Mouse (Mus musculus) kidney, embryonic 15.5 days (tissue): ENCODE results near the gene Aunip. TPM values are rescaled to one million over a fixed set of nuclear protein-coding genes. Genes with fewer than 3 reads are reported as not detected.

Experiments used
- ATAC-seq: fragments of 200-750 bp; cut with Nextera tagmentation; replicated peaks from 2 replicates; pipeline ENCODE4 v1.8.0; 2017; ENCODE audit warnings: moderate TSS enrichment; ENCODE audit not compliant: low FRiP score
- H3K27ac ChIP-seq: fragments of 300-500 bp; sonication (generic); 2 replicates; pipeline ENCODE4 v1.5.1; 2015; ENCODE audit warnings: mild to moderate bottlenecking, inconsistent platforms
- H3K27me3 ChIP-seq: fragments of 300-500 bp; sonication (generic); 2 replicates; pipeline ENCODE4 v1.6.1; 2015; ENCODE audit warnings: inconsistent platforms
- H3K36me3 ChIP-seq: fragments of 300-500 bp; sonication (generic); 2 replicates; pipeline ENCODE4 v1.6.1; 2015; ENCODE audit warnings: inconsistent platforms
- H3K4me1 ChIP-seq: fragments of 300-500 bp; sonication (generic); 2 replicates; pipeline ENCODE4 v1.6.1; 2015; ENCODE audit warnings: inconsistent platforms
- H3K4me2 ChIP-seq: fragments of 300-500 bp; sonication (generic); 2 replicates; pipeline ENCODE4 v1.6.1; 2015; ENCODE audit warnings: moderate library complexity, mild to moderate bottlenecking, inconsistent platforms
- H3K4me3 ChIP-seq: fragments of 300-500 bp; sonication (generic); replicated peaks from 2 replicates; pipeline ENCODE4 v1.5.1; 2015; ENCODE audit warnings: mild to moderate bottlenecking, inconsistent platforms
- H3K9ac ChIP-seq: fragments of 300-500 bp; sonication (generic); 2 replicates; pipeline ENCODE4 v1.6.1; 2015; ENCODE audit warnings: mild to moderate bottlenecking, inconsistent platforms
- H3K9me3 ChIP-seq: fragments of 300-500 bp; sonication (generic); replicated peaks from 2 replicates; pipeline ENCODE4 v1.6.1; 2016; ENCODE audit warnings: inconsistent platforms
- WGBS: fragments of 180-500 bp; shearing (Covaris S2); methylation state at CpG from one replicate; pipeline ENCODE4 v1.1.7; 2015; ENCODE audit warnings: mixed read lengths; 5-methylcytosine and 5-hydroxymethylcytosine counted together
- polyA plus RNA-seq: library from polyadenylated mRNA; unstranded; fragments of >200 nt; fragmentation: Nextera tagmentation; extraction: Ambion mirVana; gene quantifications from 2 replicates; pipeline ENCODE4 v1.2.1, GENCODE M21; 2015

Aunip gene
- polyA plus RNA-seq, 1 experiment from 2014 or later, result 17.8 TPM

DNA sequence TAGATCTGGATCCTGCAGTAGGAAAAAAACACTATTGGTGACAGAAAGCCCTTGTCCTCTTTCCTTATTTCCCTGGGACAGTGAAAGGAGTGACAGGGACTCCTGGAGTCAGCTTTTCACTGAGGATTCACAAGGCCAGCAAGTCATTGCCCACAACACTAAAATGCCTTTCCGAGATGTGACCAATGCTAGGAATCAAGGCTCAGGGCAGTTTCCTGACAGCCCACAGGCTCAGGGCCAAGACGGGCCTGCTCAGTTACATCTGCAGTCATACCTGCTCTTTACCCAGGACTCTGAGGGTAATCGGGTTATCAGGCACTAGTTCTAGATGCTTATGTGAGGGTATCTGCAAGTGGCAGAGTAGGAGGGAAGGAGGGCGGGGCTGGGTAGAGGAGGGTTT lies 12.6 kb downstream of the Aunip start:
- Histone ChIP-seq H3K4me1 (no peaks in the 10 kb centered on the region), H3K27me3 (no peaks in the 10 kb centered on the region), H3K9me3 (no peaks in the 10 kb centered on the region), H3K9ac (no peak overlapping the region), H3K4me3 (no peak overlapping the region), H3K27ac (no peak overlapping the region), H3K4me2 (no peak overlapping the region), H3K36me3 (peaks cover 84% of the 10 kb centered on the region)
- 85% methylated on average over 4 of the region's 4 CpGs for WGBS
- ATAC-seq, result no peak

GRCm38 (mm10) chr4:134525806-134526205 lies 15.0 kb downstream of the Aunip start:
- Histone ChIP-seq H3K36me3 (peaks cover 99% of the 10 kb centered on the region), H3K4me1 (no peaks in the 10 kb centered on the region)

GRCm38 (mm10) chr4:134526220-134526619 lies 15.4 kb downstream of the Aunip start:
- 76% methylated on average over 5 of the region's 5 CpGs for WGBS
- H3K9me3 ChIP-seq, result no peaks in the 10 kb centered on the region
- no peak overlapping the region for H3K4me3 ChIP-seq
- H3K27ac ChIP-seq, result no peak overlapping the region
- H3K27me3 ChIP-seq, result no peaks in the 10 kb centered on the region
- H3K4me1 ChIP-seq, result no peaks in the 10 kb centered on the region
- H3K9ac ChIP-seq, result no peak overlapping the region
- H3K36me3 ChIP-seq, result peaks cover 99% of the 10 kb centered on the region
- H3K4me2 ChIP-seq, result no peak overlapping the region
- no peak for ATAC-seq

More at GRCm38 (mm10) chr4:134525806-134526205, 15.0 kb downstream of the Aunip start:
- H3K9me3 ChIP-seq, result no peaks in the 10 kb centered on the region
- H3K4me2 ChIP-seq, result no peak overlapping the region
- no peaks in the 10 kb centered on the region for H3K27me3 ChIP-seq
- 77% methylated on average over 5 of the region's 5 CpGs for WGBS
- H3K27ac ChIP-seq, result no peak overlapping the region
- H3K9ac ChIP-seq, result no peak overlapping the region
- H3K4me3 ChIP-seq, result no peak overlapping the region
- ATAC-seq, result no peak

DNA sequence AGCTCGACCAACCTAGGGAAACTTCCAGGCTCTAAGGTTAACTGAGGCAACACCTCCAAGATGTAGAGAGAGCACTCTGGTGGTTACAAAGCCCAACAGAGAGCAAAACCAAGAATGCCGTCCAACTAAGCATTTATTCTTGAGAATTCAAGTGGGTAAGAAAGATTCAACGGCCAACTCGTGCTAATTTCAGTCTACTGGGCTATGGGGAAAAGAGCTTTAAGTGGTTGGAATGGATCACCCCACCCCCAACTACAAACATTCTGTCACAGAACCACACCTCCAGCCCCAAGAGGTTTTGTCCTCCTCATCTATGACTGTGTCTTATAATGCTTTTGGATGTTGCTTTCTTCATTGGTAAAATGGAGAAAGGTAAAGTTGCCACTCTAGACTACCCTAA lies 22.1 kb downstream of the Aunip start:
- ATAC-seq, result no peak
- Histone ChIP-seq H3K36me3 (peaks cover 40% of the 10 kb centered on the region), H3K9me3 (no peaks in the 10 kb centered on the region), H3K4me3 (no peak overlapping the region), H3K4me2 (no peak overlapping the region), H3K9ac (no peak overlapping the region), H3K27ac (no peak overlapping the region), H3K4me1 (peaks cover 22% of the 10 kb centered on the region), H3K27me3 (no peaks in the 10 kb centered on the region)
- WGBS, result 85% methylated on average over 4 of the region's 4 CpGs

DNA sequence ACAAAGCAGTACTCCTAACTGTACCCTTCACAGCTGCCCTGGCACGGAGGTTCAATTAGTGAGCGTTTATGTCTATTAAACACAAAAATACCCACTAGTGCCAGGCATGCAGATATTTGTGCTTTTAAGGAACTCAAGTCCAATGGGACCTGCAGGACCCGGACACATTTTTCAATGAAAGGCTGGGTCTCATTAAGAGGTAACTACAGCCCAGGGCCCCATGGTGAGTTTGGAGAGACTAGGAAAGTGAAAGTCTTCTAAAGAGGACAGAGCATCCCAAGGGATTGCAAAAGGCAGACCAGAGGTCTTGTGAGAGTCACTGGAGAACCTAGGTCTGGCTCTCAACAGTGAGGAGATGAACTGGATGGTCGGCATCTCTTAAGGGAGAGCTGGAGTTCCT lies 22.6 kb downstream of the Aunip start:
- WGBS, result 85% methylated on average over 4 of the region's 4 CpGs
- peak overlapping the region; percentile 82 for H3K4me2 ChIP-seq
- H3K36me3 ChIP-seq, result peaks cover 40% of the 10 kb centered on the region
- H3K4me3 ChIP-seq, result peak overlapping the region; percentile 65
- no peak overlapping the region for H3K27ac ChIP-seq
- H3K4me1 ChIP-seq, result peaks cover 22% of the 10 kb centered on the region
- no peak for ATAC-seq
- H3K9ac ChIP-seq, result peak overlapping the region; percentile 70
- H3K9me3 ChIP-seq, result no peaks in the 10 kb centered on the region
- no peaks in the 10 kb centered on the region for H3K27me3 ChIP-seq

DNA sequence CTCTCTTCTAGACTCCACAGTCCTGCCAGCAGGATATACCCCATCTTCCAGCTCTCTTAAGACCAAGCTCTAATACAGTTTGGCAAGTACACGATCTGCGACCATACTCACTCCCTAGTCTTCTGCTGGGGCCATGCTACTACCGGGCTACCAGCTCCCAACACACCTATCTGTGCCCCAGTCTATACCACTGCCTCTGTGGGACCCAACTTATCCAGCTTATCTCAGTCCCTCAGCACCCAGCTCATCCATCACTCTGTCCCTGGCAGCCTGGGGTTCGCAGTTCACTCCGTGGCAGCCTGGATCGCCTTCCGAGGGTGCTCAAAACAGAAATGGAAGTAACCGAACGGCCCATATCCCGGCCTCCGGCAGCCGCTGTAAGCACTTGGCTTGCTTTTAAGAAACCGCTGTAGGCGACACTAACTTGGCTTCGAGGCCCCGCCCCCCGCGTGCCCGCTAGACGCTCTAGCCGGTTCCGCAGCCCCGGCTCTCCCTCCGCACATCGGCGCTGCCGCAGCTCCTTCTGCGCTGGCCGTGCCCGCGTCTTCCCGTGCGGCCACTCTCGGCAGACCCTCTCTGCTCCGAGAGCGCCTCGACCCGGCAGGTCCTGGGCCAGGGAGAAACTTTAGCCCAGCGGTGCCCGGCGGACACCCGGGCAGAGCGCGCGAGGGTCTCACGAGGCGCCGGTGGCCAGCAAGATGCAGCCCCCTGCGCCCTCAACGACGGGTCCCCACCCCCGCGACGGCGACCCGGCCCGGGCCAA lies 23.5 kb downstream of the Aunip start:
- peak overlapping the region; percentile 82 for H3K4me2 ChIP-seq
- H3K36me3 ChIP-seq, result peaks cover 40% of the 10 kb centered on the region
- H3K9ac ChIP-seq, result peak overlapping the region; percentile 70
- no peak; the same call in 1 of the 2 replicates for ATAC-seq
- peak overlapping the region; percentile 65 for H3K4me3 ChIP-seq
- no peaks in the 10 kb centered on the region for H3K9me3 ChIP-seq
- no peaks in the 10 kb centered on the region for H3K27me3 ChIP-seq
- under 1% methylated on average over 57 of the region's 57 CpGs for WGBS
- H3K27ac ChIP-seq, result peak overlapping the region; percentile 88
- peaks cover 22% of the 10 kb centered on the region for H3K4me1 ChIP-seq

DNA sequence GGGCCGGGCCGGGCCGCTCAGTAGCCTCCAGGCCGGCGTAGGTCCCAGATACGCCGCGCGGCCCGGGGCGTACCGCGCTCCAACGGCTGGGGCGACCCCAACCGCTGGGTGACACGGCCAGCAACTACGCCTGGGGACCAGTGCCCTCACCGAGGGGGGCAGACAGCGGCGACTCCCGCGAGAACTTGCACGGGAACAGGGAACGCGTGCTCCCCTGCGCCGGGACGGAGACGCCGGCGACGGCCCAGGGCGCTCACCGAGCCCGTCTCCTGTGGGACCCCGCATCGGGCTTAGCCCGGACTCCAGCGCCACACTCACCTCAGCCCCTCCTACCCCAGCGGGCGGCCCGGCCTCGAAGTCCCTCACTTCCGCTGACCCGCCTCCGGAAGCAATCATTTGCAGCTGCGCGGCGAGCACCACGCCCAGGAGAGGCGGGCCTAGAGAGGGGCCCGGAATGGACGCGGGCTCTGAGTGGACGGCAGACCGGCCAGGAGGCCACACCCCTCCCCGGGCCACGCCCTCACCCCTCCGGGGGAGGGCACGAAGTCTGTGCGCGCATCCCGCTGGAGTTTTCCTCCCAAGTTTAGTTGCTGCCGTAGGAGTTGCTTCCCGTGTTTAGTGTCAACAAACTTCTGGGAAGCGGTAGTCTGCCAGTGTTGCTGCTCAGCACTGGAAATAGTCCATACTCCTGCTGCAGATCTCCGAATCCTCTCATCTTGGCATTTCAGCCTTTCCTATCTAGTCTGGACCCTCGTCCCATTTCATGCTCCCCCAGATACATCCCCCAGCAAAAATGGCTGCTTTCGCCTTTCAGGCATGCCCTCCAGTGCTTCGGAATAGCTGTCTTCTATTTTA lies 24.4 kb downstream of the Aunip start, which contains the start of gene Mtfr1l:
Gene Mtfr1l (minus strand): TSS at position 456 of the 855 bp plus-strand sequence.
- peak; percentile 97 for ATAC-seq
- peak within 1 kb of the TSS; percentile 65 for H3K4me3 ChIP-seq
- under 1% methylated on average over 70 of the region's 71 CpGs for WGBS
- peaks cover 40% of the 10 kb centered on the region for H3K36me3 ChIP-seq
- peak within 1 kb of the TSS; percentile 88 for H3K27ac ChIP-seq
- H3K9ac ChIP-seq, result peak within 1 kb of the TSS; percentile 70
- H3K4me1 ChIP-seq, result peaks cover 22% of the 10 kb centered on the region
- no peaks in the 10 kb centered on the region for H3K9me3 ChIP-seq
- H3K27me3 ChIP-seq, result no peaks in the 10 kb centered on the region
- peak within 1 kb of the TSS; percentile 82 for H3K4me2 ChIP-seq

GRCm38 (mm10) chr4:134535787-134536151 lies 25.0 kb downstream of the Aunip start:
- Histone ChIP-seq H3K9me3 (no peaks in the 10 kb centered on the region), H3K36me3 (peaks cover 40% of the 10 kb centered on the region), H3K4me2 (peak overlapping the region; percentile 82), H3K9ac (peak overlapping the region; percentile 47), H3K27me3 (no peaks in the 10 kb centered on the region), H3K4me3 (peak overlapping the region; percentile 65), H3K4me1 (peaks cover 22% of the 10 kb centered on the region), H3K27ac (peak overlapping the region; percentile 88)
- WGBS, result 7% methylated on average over 8 of the region's 8 CpGs
- ATAC-seq, result peak; percentile 12; the same call in 1 of the 2 replicates

DNA sequence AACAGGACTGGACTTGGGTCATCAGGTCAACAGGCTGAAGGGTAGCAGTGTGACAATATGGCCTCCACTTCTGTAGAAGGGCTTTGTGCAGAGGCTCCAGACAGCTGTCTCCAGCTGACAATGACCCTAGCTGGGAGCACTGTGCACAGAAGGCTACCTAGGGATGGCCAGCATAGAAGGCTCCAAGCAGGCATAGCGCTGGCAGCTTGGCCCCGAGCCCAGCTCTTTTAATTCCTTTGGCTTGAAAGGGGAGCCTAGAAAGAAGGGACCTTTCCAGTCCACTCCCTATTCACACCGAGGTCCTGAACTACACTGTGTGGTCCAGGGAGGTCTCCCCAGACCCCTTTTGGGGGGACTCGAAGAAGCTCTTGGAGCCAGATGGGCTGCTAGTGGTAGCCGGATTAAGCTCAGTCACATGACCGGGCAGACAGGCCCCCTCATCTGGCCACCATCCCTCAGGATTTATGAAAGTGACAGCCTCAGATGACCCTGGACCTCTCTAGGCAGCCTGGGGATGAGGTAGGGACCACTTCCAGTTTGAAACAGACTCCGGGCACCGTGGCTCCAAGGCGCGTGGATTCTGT lies 28.3 kb downstream of the Aunip start:
- 85% methylated on average over 10 of the region's 10 CpGs for WGBS
- Histone ChIP-seq H3K4me1 (peaks cover 9% of the 10 kb centered on the region), H3K27me3 (no peaks in the 10 kb centered on the region), H3K36me3 (peaks cover 54% of the 10 kb centered on the region), H3K4me3 (no peak overlapping the region), H3K4me2 (no peak overlapping the region), H3K9ac (no peak overlapping the region), H3K27ac (no peak overlapping the region), H3K9me3 (no peaks in the 10 kb centered on the region)
- no peak for ATAC-seq

DNA sequence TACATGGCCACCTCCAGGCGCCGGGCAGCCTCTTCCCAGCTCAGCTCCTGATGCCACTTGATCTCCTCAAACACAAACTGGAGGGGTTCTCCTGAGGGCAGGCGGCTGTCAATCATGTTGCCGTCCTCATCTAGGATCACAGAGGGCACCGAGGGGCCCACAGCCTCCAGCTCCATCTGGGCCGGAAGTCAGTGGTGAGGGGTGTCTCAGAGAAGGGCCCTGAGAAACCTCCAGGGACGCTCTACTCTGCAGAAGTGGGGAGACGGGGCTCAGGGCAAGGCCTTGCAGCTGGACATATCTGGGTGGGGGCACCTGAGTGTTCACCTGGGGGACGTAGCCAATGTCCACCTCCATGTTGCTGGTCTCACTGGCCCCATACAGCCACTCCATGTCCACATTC lies 31.9 kb downstream of the Aunip start:
- H3K9ac ChIP-seq, result no peak overlapping the region
- ATAC-seq, result no peak
- no peak overlapping the region for H3K4me2 ChIP-seq
- WGBS, result 92% methylated on average over 9 of the region's 9 CpGs
- no peaks in the 10 kb centered on the region for H3K9me3 ChIP-seq
- peaks cover 85% of the 10 kb centered on the region for H3K36me3 ChIP-seq
- H3K4me3 ChIP-seq, result no peak overlapping the region
- H3K4me1 ChIP-seq, result peaks cover 11% of the 10 kb centered on the region
- no peaks in the 10 kb centered on the region for H3K27me3 ChIP-seq
- H3K27ac ChIP-seq, result no peak overlapping the region

DNA sequence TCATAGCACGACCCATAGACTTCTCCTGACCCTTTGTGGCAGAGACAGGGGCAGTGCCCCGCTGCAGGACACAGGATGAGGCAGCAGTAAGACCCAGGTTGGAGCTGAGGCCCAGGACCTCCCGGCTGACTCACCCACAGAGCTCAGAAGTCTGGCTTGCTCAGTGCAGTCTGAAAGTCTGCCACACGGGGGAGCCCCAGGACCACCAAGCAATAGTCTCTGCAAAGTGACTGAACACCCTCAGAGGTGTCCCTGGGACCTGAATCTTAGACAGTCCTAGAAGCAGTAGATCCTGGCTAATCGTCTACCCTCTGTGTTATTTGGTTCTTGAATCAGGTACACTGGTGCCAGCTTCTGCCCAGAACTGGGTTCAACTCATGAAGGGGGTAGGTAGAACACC lies 32.5 kb downstream of the Aunip start:
- Histone ChIP-seq H3K9ac (no peak overlapping the region), H3K27me3 (no peaks in the 10 kb centered on the region), H3K9me3 (no peaks in the 10 kb centered on the region), H3K36me3 (peaks cover 86% of the 10 kb centered on the region), H3K4me1 (peaks cover 16% of the 10 kb centered on the region), H3K4me3 (no peak overlapping the region), H3K4me2 (no peak overlapping the region), H3K27ac (no peak overlapping the region)
- WGBS, result 14% methylated on average over 5 of the region's 5 CpGs
- peak; percentile 47 for ATAC-seq
